Mouse (Mus musculus) cerebellum, adult 9-10 months (tissue): ENCODE results near the gene Gm498.

Experiments used
- DNase-seq: peaks from one replicate; pipeline ENCODE4 v3.0.0; 2022

The Gm498 gene

GRCm38 (mm10) chr7:143866538-143866937, at the start of gene Gm498:
TSS of gene Gm498 (plus strand) at chr7:143866838.
- no peak for DNase-seq

- DNase-seq: no peak
Measured at GRCm38 (mm10) chr7:143819201-143819600, 47.4 kb upstream of the Gm498 start.

- DNase-seq: no peak
Measured at GRCm38 (mm10) chr7:143821241-143821640, 45.4 kb upstream of the Gm498 start.

GRCm38 (mm10) chr7:143822375-143823265, 44.0 kb upstream of the Gm498 start, which contains the start of the genes Nadsyn1 and Dhcr7:
TSS of gene Nadsyn1 (minus strand) at chr7:143822849.
TSS of gene Dhcr7 (plus strand) at chr7:143823145.
- peak; percentile 99 for DNase-seq

GRCm38 (mm10) chr7:143823266-143823605, 43.4 kb upstream of the Gm498 start:
- no peak for DNase-seq

GRCm38 (mm10) chr7:143826985-143827384, 39.7 kb upstream of the Gm498 start:
- DNase-seq: no peak

- peak; percentile 95 for DNase-seq
Measured at GRCm38 (mm10) chr7:143829504-143830331, 36.9 kb upstream of the Gm498 start.

- no peak for DNase-seq
Measured at GRCm38 (mm10) chr7:143830399-143830798, 36.2 kb upstream of the Gm498 start.

GRCm38 (mm10) chr7:143832196-143832595, 34.4 kb upstream of the Gm498 start:
- DNase-seq: no peak

- DNase-seq: no peak
Measured at GRCm38 (mm10) chr7:143832611-143833010, 34.0 kb upstream of the Gm498 start.

- DNase-seq: no peak
Measured at GRCm38 (mm10) chr7:143833581-143834190, 33.0 kb upstream of the Gm498 start.

GRCm38 (mm10) chr7:143834316-143834715, 32.3 kb upstream of the Gm498 start:
- no peak for DNase-seq

- DNase-seq: no peak
Measured at GRCm38 (mm10) chr7:143834972-143835371, 31.7 kb upstream of the Gm498 start.

GRCm38 (mm10) chr7:143837705-143838358, 28.8 kb upstream of the Gm498 start:
- DNase-seq: no peak

GRCm38 (mm10) chr7:143840121-143840520, 26.5 kb upstream of the Gm498 start:
- no peak for DNase-seq

- DNase-seq: no peak
Measured at GRCm38 (mm10) chr7:143841301-143841700, 25.3 kb upstream of the Gm498 start.

- DNase-seq: no peak
Measured at GRCm38 (mm10) chr7:143848127-143848767, 18.4 kb upstream of the Gm498 start.

GRCm38 (mm10) chr7:143848768-143849482, 17.7 kb upstream of the Gm498 start:
- no peak for DNase-seq

GRCm38 (mm10) chr7:143868874-143869273, 2.2 kb downstream of the Gm498 start:
- no peak for DNase-seq

GRCm38 (mm10) chr7:143883717-143884116, 17.1 kb downstream of the Gm498 start:
- no peak for DNase-seq

- no peak for DNase-seq
Measured at GRCm38 (mm10) chr7:143891146-143891545, 24.5 kb downstream of the Gm498 start.

- no peak for DNase-seq
Measured at GRCm38 (mm10) chr7:143892361-143892760, 25.7 kb downstream of the Gm498 start.
